In the genomic region with DNA sequence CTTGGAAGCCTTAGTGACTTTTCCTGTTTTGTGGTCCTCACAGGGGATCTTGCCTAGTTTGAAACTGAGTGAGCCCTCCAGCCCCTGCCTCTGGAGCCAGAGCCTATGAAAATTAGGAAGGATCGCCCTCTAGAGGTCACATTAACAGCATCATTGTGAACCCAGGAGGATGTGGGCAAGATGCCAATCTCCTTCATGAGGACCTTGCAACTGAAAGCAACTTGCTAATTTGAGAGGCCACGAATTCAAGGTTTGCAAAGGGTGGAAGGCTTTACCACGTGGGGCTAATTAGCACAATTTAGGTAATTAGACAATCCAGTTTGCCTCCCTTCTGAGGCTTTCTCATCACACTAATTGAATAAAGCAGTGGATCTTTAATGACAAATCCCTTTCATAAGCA, we compare ENCODE assay signal across 9 mouse cellular contexts. TPM values are rescaled to one million over a fixed set of nuclear protein-coding genes. Genes with fewer than 3 reads are reported as not detected.
DNase-seq lines count a peak whose midpoint lies in the region; ATAC-seq and TF ChIP-seq lines count a peak whose summit lies in the region.
"Had no signal": no experiment of that assay in that cellular context is flagged by ENCODE, and none has a peak within 500 bp of the region (broad histone marks: within the 10 kb centered on the region; RNA-seq: fewer than 3 reads in every experiment).

No protein-coding gene starts in this region.

- H3K36me3 ChIP-seq in liver, embryonic 14.5 days (replicated peaks; ENCODE audit: control insufficient read depth, insufficient read depth, low read depth) = no peaks in the 10 kb centered on the region
- no peaks in the 10 kb centered on the region for H3K36me3 ChIP-seq in neural tube, embryonic 14.5 days (ENCODE audit: control insufficient read depth, insufficient read depth, low read length)
- H3K36me3 ChIP-seq in testis, adult 2 months (ENCODE audit: control insufficient read depth, insufficient read depth, low read length) = no peaks in the 10 kb centered on the region
- H3K36me3 ChIP-seq: heart, embryonic 13.5 days had no signal

- peak; percentile 74 for TF ChIP-seq CTCF in liver, embryonic 14.5 days (IDR thresholded peaks at IDR 0.05; ENCODE audit: low read depth)
- TF ChIP-seq CTCF in testis, adult 2 months (IDR thresholded peaks at IDR 0.05; ENCODE audit: control insufficient read depth, insufficient read depth, insufficient replicate concordance, low read depth, low read length) = peak; percentile 21; the same call in 1 of the 2 replicates

- no peak overlapping the region for H3K4me2 ChIP-seq in liver, embryonic 14.5 days (ENCODE audit: low read depth)
- no peak overlapping the region for H3K4me2 ChIP-seq in neural tube, embryonic 14.5 days (ENCODE audit: low read depth, low read length)
- H3K4me2 ChIP-seq: heart, embryonic 13.5 days had no signal

- H3K27ac ChIP-seq in liver, embryonic 14.5 days = no peak overlapping the region
- H3K27ac ChIP-seq in neural tube, embryonic 14.5 days (ENCODE audit: low read depth, low read length) = no peak overlapping the region
- no peak overlapping the region for H3K27ac ChIP-seq in testis, adult 2 months (ENCODE audit: control insufficient read depth, insufficient read depth, low read depth, low read length)
- H3K27ac ChIP-seq: heart, embryonic 13.5 days had no signal

- no peaks in the 10 kb centered on the region for H3K27me3 ChIP-seq in liver, embryonic 14.5 days (ENCODE audit: control insufficient read depth, insufficient read depth, low read length)
- no peaks in the 10 kb centered on the region for H3K27me3 ChIP-seq in neural tube, embryonic 14.5 days (ENCODE audit: control insufficient read depth, insufficient read depth, low read length)
- no peaks in the 10 kb centered on the region for H3K27me3 ChIP-seq in testis, adult 2 months (ENCODE audit: control insufficient read depth, insufficient read depth, low read length)
- H3K27me3 ChIP-seq: heart, embryonic 13.5 days had no signal

- H3K9ac ChIP-seq in liver, embryonic 14.5 days (replicated peaks) = no peak overlapping the region
- H3K9ac ChIP-seq in neural tube, embryonic 14.5 days (replicated peaks; ENCODE audit: low read depth, low read length) = no peak overlapping the region
- H3K9ac ChIP-seq: heart, embryonic 13.5 days had no signal

- no peak for ATAC-seq in liver, embryonic 14.5 days (ENCODE audit: insufficient read depth)
- ATAC-seq in neural tube, embryonic 14.5 days (ENCODE audit: low read depth) = peak; percentile 76

- TF ChIP-seq EP300 in liver, embryonic 14.5 days (IDR thresholded peaks at IDR 0.05; ENCODE audit: low read depth) = no peak

- 0% methylated on average over 3 of the region's 3 CpGs for WGBS in liver, embryonic 14.5 days (ENCODE audit: insufficient replicate concordance)
- WGBS in neural tube, embryonic 14.5 days = 1% methylated on average over 3 of the region's 3 CpGs

- H3K9me3 ChIP-seq in liver, embryonic 14.5 days (ENCODE audit: control insufficient read depth, low read length) = no peaks in the 10 kb centered on the region
- H3K9me3 ChIP-seq in neural tube, embryonic 14.5 days (ENCODE audit: control insufficient read depth, low read length) = no peaks in the 10 kb centered on the region
- H3K9me3 ChIP-seq: heart, embryonic 13.5 days had no signal

- peak; percentile 55 to 76 for DNase-seq in CD8-positive naive resting alpha-beta T cell, adult 2 months (ENCODE audit: low read depth in 2 of 2, low spot score in 2 of 2)
- DNase-seq in adrenal gland, postnatal 10 days = peak; percentile 75
- DNase-seq in embryo, embryonic 9.5 days (ENCODE audit: extremely low spot score) = peak; percentile 45
- peak; percentile 73 for DNase-seq in heart, adult 8-10 months (ENCODE audit: low spot score)
- peak; percentile 80 for DNase-seq in kidney, postnatal 10 days
- peak in 2 of 3 experiments; percentile 20 to 32 for DNase-seq in liver, embryonic 14.5 days (ENCODE audit: low read depth in 3 of 3, low spot score in 3 of 3)

- H3K4me3 ChIP-seq in liver, embryonic 14.5 days (ENCODE audit: insufficient read depth in 1 of 2, low read depth in 2 of 2, low read length in 2 of 2) = no peak overlapping the region
- H3K4me3 ChIP-seq in neural tube, embryonic 14.5 days (ENCODE audit: low read depth, low read length) = no peak overlapping the region
- H3K4me3 ChIP-seq in testis, adult 2 months (ENCODE audit: control insufficient read depth, low read depth, low read length) = no peak overlapping the region
- H3K4me3 ChIP-seq: heart, embryonic 13.5 days had no signal

- TF ChIP-seq POLR2A in testis, adult 2 months (IDR thresholded peaks at IDR 0.05; ENCODE audit: control insufficient read depth, low read depth, low read length) = no peak

- H3K4me1 ChIP-seq in liver, embryonic 14.5 days (replicated peaks; ENCODE audit: control insufficient read depth in 2 of 2, insufficient read depth in 2 of 2, low read length in 1 of 2) = no peaks in the 10 kb centered on the region
- no peaks in the 10 kb centered on the region for H3K4me1 ChIP-seq in neural tube, embryonic 14.5 days (ENCODE audit: control insufficient read depth, insufficient read depth, low read length)
- H3K4me1 ChIP-seq in testis, adult 2 months (ENCODE audit: control insufficient read depth, insufficient read depth, low read length) = no peaks in the 10 kb centered on the region

RNA-seq across cellular contexts. Expression of gene Gm45261, which starts 52.7 kb away (rescaled TPM):
- not detected for total RNA-seq in adrenal gland, postnatal 10 days (2021)
- not detected for total RNA-seq in heart, adult 8-10 months (2022)
- not detected in 2 replicates for polyA plus RNA-seq in liver, embryonic 14.5 days (2012; rRNA removed)
- not detected in 2 replicates for polyA plus RNA-seq in liver, embryonic 14.5 days (2014; fragmentation: Nextera tagmentation; extraction: Ambion mirVana)
- not detected in 2 replicates for polyA plus RNA-seq in neural tube, embryonic 14.5 days (2014; fragmentation: Nextera tagmentation; extraction: Ambion mirVana)
- not detected in 2 replicates for polyA plus RNA-seq in testis, adult 2 months (2012; rRNA removed)
- polyA plus RNA-seq: heart, embryonic 13.5 days had no signal

Comparison
In these comparisons a context has a peak if more than half of its experiments do, and no peak if none do; other contexts are left out.
1. DNase-seq: peak in every context shown above with its lines; median percentile 80 in kidney, postnatal 10 days; 75 in adrenal gland, postnatal 10 days; 73 in heart, adult 8-10 months; 66 in CD8-positive naive resting alpha-beta T cell, adult 2 months; 45 in embryo, embryonic 9.5 days; 26 in liver, embryonic 14.5 days.